Mouse (Mus musculus): ENCODE data around the gene Csf3. TPM values are rescaled to one million over a fixed set of nuclear protein-coding genes. Genes with fewer than 3 reads are reported as not detected.
A peak's percentile ranks its signal among the peaks of the same experiment; 100 is the strongest.

The Csf3 gene
- total RNA-seq, 2 experiments from 2014 or later: not detected

DNA sequence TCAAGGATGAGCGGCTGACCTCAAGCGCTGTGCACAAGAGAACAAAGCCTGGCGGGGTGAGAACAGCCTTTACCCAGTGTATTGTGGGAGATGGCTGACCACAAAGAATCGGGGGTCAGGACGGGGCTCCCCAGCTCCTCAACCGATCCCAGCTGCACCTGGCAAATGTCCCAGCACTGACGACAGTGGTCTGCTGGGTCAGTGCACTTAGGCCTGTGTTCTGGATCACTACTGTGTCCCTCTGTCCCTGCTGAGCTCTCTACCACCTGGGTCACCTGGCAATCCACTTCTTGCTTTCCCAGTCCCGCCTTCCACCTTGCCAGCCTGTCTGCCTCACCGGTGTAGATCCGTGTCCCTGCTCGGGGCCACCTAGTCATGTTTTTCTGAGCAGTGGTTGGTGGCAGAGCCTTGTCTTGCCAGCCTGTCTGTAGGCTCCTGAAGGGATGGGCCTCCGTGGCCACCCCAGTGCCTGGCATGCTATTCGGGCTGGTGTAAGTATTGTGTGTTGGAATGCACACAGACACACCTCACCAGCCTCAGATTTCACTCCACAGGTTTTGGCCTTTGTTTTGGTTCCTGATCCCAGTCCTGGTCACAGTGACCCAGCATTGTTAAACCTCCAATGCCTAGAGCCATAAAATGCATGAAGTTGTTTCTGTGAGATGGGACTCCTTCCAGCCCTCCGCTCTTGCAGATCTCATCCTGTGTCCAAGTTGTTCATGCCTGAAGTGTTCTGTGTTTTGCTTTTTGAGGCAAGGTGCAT is 4.4 kb upstream of the Csf3 start:
- peak in 1 of 2 experiments; percentile 13 for DNase-seq (ENCODE audit: low spot score in 2 of 2)

DNA sequence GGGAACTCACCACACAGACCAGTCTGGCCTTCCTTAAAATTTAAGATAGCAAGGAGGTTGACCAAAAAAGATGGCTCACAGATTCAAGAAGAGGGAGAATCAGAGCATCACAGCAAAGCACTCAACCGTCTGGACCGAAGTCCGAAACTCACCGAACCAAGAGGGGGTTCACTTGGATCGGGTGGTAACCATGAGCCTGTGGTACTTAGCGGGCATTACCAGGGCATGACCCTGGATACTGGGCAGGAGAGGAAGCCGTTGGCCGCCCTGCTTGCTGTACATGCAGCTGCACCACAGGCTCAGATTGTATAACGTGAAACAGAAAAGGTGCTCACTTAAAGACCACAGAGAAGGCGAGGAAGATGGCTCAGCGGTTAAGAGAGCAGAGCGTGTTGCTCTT is 3.8 kb upstream of the Csf3 start:
- DNase-seq (ENCODE audit: low spot score in 2 of 2): no peak

DNA sequence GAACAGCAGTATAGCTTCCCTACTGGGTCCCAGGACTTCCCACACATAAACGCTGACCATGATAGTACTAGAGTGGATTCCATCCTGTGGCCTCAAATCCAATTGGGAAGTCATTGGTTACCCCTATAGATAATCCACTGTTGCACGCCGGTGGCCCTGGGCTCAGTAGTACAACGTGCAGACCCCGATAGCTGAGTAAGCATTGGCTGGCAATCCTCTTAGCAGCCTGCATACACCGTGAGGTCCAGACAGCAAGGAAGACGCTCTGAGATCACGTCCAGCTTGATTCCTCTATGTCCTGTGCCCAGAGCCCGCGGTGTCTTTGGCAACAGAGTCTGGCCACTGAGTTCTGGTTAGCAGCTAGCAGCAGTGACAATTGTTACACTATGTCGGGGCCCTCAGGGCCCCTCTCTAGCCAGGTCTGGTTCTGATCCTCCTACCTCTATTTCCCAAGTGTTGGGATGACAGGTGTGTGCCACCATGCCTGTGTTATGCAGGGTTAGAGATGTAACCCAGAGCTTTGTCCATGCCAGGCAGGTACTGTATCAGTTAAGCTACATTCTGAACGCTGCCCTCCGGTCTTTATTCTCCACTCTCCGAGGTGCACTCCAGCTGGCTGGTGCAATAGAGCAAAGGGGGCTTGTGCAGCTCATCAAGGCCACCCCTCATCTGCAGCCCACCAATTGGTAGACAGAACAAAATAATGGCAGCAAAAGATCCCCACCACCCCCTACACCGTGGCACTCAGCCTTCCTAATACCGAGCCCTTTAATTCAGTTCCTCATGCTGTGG is 2.0 kb upstream of the Csf3 start:
- DNase-seq (ENCODE audit: low spot score in 2 of 2): no peak

DNA sequence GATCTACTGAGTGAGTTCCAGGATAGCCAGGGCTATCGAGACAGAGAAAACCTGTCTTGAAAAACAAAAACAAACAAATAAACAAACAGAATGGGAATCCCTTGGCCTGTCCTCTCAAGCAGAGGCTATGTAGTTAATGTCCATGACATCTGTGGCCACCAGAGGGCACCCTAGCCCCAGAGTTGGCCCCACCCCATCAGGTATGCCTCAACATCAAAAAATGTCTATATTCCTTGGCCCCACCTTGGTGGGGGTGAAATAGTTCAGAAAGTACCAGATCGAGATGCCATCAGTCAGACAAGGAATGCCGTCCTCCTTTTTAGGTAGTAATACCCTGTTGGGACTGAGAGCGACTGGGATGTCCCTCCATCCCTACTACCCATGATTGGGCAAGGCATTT is 1.2 kb upstream of the Csf3 start:
- DNase-seq (ENCODE audit: low spot score in 2 of 2): peak; percentile 61 to 74

DNA sequence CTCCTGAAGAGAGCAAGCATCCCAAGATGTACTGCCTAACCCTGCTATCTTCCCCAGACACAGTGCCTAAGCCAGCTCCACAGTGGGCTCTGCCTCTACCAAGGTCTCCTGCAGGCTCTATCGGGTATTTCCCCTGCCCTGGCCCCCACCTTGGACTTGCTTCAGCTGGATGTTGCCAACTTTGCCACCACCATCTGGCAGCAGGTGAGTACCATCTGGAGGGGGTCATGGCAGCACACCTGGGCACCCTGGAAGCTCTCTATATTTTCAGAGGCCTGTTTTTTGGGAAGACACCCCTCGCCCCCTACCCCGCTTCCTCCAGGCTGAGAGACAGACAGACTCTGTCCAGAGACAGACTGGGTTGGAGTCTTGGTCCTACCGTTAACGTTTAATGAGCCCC is 1.3 kb downstream of the Csf3 start:
- DNase-seq (ENCODE audit: low spot score in 2 of 2): no peak

DNA sequence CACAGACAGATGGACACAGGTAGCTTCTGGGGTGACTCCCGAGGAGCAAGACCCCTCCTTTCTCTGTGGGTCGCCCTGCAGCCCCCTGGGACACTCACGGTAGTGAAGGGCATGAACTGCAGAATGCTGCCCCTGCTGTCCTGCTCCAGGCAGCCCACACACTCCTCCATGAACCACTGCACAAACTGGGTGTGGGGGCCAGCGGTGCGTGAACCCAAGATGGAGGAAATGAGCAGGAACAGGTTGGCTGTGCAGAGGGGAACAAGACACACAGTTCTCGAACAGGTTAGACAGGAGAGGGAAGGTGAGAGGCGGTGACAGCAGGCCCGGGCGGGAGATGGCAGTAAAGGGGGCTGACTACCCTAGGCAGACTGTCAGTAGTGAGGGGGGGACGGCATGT is 4.0 kb downstream of the Csf3 start:
- no peak for DNase-seq (ENCODE audit: low spot score in 2 of 2)

DNA sequence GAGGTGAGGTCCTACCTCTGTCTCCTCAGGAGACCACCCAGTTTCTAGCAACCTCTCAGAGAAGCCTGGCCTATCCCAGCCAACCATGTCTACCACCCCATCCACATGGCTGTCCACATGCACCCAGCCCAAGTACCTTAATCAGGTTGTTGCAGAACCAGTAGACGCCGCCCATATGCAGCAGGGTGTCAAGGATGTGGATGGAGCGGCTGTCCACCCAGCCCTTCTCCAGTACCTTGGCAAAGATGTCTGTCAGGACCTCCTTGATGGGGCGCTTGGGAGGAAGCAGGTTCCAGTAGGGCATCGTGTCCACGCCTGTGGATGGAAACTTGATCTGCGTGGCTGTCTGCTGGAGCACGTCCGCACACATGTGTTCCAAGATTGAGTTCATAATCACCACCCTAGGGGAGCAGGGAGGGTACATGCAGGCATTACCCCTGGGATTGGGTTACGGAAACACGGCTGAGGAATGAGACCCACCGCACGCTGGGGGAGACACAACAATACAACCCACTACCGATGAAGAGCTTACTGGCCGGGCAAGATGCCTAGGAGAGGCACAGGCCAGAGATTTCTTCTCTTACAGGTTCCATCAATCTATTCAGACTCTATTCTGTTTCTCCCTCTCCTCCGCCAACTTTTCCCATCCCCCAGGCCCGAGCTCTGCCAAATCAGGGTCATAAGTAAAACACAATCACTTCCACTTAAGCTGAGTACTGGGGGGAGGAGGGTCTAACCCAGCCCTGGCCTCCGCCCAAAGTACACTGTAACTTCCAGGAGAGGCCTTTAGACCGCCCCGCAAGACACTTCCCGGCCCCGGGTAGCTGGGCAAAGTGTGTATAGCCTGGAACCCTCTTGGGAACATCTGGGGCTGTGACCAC is 6.6 kb downstream of the Csf3 start:
- peak in 1 of 2 experiments; percentile 60 for DNase-seq (ENCODE audit: low spot score in 2 of 2)

DNA sequence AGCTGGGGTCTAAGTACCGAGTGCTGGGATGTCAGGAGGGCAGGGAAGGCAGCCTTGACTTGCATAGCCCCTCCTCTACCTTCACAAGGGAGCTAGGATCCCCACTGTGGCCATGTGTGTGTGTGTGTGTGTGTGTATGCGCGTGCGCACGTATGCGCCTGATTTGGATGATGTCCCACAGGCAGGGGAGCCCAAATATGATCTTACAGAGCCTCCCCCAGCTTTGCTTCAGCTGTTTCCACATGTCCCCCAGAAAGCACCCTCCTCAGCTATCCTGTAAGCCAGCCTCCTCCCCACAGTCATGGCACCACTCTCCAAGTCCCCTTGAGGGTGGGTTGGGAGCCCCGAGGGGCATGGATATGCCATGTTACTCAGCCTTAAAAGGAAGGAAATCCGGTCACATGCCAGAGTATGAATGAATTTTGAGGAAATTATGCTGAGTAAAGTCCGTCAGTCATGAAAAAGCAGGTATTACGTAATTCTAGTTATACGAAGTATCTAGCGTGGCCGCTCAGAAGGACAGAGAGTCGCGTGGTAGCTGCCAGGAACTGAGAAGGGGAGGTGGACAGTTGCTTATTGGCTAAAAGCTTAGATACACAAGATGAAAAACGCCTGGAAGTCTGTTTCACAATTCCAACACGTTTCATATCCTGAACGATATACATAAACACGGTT is 7.4 kb downstream of the Csf3 start:
- no peak for DNase-seq (ENCODE audit: low spot score in 2 of 2)

DNA sequence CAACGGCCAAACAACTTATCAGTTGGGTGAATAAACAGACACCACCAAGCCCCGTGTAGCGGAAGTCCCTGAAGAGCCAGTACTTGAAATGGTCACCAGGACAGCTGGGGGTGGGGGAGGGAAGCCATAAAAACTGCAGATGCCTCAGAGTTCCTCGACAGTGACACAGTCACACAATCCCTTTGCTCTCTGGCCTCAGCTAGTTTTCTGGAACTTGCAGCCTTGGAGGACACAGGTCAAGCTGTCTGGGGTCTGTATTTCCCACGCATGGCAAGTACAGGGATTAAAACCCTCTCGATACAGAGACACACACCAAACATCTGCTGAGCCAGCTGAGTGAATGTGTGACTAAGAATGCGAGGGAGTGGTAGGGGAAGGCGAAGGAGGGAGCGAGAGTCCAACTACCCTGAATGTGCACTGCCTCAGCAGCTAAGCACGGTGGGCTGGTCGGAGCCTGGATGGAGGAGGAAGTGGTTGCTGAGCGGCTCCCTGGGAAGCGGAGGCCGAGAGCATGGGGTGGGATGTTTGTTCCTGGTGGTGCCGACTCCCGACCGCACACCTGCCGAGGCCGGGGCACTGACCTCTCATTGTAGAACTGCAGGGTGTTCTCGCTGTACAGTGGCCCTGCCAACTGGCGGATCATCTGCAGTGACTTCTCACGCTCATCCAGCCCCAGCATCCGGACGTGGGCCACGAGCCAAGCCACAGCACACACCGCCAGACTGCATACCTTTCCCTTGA is 8.1 kb downstream of the Csf3 start:
- peak in 1 of 2 experiments; percentile 55 for DNase-seq (ENCODE audit: low spot score in 2 of 2)

DNA sequence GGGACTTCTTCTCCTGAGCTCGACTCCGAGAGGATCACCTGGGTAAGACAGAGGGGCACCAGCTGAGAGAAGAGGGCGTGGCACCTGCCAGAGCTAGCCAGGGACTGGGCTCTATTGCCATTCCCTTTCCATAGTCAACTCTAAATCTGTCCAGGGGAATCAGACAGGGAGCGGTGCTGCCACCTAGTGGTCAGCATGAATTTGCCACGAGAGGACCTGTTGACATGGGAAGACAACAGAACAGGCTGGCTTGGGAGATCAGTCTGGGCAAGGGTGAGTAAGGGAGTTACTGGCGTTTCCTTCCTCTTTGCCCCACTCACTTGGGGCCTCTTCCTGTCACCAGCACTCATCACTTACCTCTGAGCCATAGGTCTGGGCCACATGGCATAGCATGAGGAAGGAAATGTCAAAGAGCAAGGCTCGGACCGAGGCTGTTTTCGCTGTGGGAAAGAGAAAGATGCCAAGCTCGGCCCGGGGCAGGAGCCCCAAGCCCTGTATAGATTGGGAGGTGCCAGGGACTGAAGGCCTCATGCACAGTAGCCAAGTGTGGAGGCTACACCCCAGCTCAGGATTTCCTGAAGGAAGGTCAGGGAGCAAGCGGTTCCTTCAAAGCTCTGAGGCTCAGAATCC is 9.5 kb downstream of the Csf3 start:
- DNase-seq (ENCODE audit: low spot score in 2 of 2): peak; percentile 67 to 85

DNA sequence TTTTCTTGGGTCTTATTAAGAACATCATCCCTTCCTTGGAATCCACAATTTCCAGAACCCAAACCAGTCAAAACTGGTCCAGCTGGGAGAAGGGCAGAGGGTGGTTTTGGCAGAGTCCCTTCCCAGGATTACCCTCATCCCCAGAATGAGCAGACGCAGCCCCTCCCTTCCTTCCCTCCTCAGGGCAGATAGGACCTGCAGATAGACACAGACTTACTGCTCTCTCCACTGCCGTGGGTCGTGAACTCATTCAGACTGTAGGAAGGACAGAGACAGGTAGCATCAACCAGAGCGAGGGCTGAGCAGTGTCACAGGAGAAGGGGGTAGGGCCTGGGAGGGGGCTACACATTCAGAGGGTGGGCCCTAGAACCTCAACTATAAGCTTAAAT is 10.0 kb downstream of the Csf3 start:
- DNase-seq (ENCODE audit: low spot score in 2 of 2): no peak

DNA sequence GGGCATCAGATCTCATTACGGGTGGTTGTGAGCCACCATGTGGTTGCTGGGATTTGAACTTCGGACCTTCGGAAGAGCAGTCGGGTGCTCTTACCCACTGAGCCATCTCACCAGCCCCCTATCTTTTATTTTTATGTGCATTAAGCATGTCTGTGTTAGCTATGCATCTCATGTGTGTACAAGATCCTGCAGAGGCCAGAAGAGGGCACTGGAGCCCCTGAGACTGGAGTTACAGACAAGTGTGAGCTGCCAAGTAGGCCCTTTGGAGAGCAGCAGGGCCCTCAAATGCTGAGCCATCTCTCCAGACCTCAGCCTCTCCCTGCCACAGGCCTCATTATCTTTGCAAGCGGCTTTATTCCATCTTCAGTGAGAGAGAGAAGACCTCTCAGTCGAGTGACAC is 10.9 kb downstream of the Csf3 start:
- peak in 1 of 2 experiments; percentile 9 for DNase-seq (ENCODE audit: low spot score in 2 of 2)

DNA sequence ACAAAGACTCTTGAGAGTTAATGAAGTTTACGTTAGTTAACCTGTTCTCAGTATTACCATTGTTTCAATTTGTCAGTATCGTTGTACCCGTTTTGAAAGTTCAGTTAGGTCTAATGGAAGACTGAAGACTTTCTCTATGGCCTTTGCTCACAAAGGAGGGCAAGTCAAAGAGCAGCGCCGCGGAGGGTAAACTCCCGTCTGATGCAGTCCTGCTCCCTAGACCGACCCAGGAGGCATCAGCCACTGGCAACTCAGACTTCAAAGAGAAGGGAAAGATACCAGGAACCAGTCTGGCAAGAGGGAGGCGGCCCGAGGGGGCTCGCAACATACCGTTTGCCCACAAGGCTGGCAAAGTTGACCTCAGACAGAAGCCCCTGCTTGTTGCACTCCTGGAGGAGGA is 12.6 kb downstream of the Csf3 start:
- no peak for DNase-seq (ENCODE audit: low spot score in 2 of 2)

DNA sequence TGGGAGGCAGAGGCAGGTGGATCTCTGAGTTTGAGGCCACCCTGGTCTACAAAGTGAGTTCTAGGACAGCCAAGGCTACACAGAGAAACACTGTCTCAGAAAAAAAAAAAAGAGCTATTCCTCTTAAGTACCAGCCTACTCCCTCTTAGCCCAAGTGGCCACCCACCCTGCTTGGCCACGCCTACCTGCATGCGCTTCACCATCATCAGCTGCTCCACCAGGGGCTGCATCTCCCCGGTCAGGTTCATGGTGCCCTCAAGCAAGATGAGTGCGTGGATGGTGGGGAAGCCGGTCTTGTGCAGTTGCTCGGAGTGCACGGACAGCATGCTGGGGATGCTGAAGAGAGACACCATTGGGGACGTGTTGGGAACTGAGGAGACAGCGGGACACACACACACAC is 14.9 kb downstream of the Csf3 start:
- DNase-seq (ENCODE audit: low spot score in 2 of 2): no peak

DNA sequence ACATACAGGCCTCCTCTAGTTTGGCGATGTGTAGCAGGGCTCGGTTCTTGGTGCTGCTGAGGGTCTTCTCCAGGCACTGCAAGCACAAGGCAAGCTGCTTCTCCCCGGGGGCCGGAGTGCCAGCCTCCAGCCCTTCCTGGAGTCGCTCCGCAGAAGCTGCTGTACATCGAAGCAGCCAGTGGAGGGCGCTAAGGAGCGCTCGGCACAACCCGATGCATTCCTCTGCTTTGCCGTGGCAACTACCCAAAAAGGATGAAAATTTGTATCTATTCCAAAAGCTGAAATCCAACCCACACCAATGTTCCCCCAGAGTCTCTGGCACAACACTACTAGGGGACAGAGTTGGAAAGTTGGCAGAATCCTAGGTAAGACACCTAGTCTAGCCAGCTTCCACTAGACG is 16.8 kb downstream of the Csf3 start:
- DNase-seq (ENCODE audit: low spot score in 2 of 2): peak; percentile 75 to 84

DNA sequence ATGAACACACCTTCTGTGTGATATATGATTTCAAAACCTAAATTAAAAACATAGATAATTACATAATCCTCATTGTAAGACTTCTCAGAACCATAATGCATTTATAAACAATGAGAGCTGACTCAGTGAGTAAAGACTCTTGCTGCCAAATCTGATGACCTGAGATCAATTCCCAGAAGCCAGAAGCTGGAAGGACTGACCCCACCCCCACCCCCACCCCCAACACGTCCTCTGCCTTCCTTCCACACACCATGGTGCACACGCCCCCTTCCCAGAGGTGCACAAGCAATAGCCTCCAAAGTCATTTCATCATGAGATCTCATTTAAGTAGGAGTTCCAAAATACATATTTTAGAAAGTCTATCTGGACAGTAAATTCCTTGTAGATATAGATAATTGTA is 19.7 kb downstream of the Csf3 start:
- no peak for DNase-seq (ENCODE audit: low spot score in 2 of 2)

DNA sequence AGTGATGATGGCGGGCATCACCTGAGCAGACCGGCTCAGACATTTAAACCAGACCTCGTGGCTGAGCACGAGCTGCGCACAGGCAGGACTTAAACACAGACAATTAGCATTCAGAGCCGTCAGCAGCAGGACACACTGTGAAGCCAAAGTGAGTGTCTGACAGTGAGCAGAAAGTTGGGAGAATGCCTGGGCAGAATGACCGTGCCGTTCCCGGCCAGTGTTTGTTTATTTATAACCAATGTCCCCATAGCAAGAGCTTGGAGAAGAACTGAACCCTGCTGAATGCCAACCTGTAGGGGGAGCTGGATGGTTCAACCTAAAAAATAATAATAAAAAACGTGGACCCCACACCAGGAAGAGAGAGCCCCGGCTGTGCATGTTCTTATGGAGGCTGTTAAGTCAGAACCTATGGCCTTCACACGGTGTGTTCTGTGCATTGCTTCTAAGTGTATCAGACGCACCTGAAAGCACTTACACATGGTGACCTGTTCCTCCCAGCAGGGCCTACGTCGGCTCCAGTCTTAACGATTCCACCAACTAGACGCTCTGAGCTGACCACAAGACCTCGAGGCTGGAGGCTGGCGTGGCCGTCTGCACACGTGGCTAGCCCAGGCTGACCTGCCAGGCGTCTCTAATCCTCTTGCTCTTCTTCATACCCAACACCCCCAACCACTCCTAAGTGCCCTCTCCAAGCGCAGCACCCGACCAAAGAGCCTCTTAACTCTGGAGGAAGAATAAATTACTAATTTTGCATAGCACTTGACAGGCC is 20.6 kb downstream of the Csf3 start:
- peak in 1 of 2 experiments; percentile 77 for DNase-seq (ENCODE audit: low spot score in 2 of 2)

DNA sequence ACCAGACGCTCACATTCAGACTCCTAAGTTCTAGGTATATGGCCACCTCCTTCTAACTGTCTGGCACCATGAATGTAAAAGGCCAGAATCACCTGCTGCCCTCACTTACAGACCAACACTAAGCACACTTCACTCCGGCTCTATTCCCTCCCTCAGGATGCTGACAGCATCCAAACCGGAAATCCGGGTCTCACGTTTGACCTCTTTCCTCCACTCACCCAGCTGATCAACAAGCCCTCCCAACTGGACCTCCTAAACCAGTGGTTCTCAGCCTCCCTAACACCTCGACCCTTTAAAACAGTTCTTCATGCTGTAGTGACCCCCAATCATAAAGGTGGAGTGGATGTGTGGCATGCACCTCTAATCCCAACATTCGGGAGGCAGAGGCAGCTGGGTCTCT is 22.0 kb downstream of the Csf3 start:
- DNase-seq (ENCODE audit: low spot score in 2 of 2): no peak

DNA sequence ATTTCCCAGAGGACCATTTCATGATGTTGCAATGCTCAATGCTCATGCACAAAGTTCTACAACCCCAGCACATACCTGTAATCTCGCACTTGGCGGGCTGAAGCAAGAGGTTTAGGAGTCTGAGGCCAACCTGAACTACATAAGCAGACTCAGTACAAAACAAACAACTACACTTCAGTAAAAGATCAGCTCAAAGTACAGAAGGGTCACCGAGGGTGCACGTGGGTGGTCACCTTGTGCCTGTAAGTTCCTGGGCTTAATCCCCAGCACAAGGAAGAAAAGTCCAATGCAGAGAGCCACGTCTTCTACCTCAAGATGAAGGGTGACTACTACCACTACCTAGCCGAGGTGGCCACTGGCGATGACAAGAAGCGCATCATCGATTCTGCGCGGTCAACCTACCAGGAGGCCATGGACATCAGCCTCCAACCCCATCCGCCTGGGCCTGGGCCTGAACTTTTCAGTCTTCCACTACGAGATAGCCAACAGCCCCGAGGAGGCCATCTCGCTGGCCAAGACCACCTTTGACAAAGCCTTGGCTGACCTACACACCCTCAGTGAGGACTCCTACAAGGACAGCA is 25.0 kb downstream of the Csf3 start:
- DNase-seq (ENCODE audit: low spot score in 2 of 2): no peak
